Mouse (Mus musculus) gastrocnemius, postnatal 25 days (tissue): ENCODE results near the gene Pitpnm3. TPM values are rescaled to one million over a fixed set of nuclear protein-coding genes. Genes with fewer than 3 reads are reported as not detected.
A peak's percentile ranks its signal among the peaks of the same experiment; 100 is the strongest.

Source experiments
- DNase-seq: peaks from one replicate; pipeline ENCODE4 v3.0.0; 2022
- total RNA-seq, 2 experiments: library from RNA; stranded (reverse); gene quantifications; 1 replicate in 1 of 2; 2 replicates in 1 of 2; pipeline ENCODE4 v1.2.3; 2021

Pitpnm3 gene
- total RNA-seq, 2 experiments from 2014 or later: 1.8 to 2.6 TPM

GRCm38 (mm10) chr11:72136231-72136982 is 829 bp upstream of the Pitpnm3 start:
- DNase-seq: no peak

DNA sequence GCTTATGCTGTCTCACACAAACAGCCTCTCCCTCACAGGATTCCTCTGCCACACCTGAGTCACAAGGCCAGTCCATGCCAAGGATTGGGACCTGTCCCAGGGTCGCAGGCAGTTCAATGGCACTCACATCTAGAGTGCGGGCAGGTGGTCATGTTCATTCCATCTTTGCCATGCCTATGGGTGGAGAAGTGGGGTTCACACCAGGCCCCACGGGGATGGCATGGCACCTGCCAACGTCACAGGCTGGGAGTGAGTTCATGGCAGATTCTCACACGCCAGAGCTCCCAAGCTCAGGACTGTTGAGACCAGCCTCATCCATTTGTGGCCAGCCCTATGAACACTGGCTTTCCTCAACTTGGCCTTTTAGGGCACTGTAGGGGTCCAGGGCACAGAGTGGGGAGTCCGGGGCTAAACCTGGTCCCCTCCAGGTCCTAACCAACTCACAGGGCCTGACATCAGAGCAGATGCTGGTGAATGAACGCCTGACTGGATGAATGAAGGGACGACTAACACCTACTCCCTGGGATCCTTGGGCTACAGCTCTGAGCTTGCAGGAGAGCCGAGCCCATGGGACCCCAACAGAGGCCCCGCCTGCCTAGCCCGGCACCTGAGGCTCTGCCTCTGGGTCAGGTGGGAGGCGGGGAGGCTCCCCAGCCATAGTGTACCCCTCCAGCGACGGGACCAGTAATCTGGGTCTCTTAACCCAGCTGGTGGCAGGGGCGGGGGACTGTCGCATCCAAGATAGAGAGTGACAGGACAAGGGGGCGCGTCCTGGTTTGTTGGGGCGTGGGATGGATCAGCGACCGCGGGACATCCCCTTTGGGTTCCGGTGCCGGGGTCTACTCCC is 819 bp downstream of the Pitpnm3 start:
- DNase-seq: no peak

GRCm38 (mm10) chr11:72133075-72133474 is 2.5 kb downstream of the Pitpnm3 start:
- DNase-seq: no peak

- peak; percentile 59 for DNase-seq
Observed at GRCm38 (mm10) chr11:72132266-72132665, 3.3 kb downstream of the Pitpnm3 start.

DNA sequence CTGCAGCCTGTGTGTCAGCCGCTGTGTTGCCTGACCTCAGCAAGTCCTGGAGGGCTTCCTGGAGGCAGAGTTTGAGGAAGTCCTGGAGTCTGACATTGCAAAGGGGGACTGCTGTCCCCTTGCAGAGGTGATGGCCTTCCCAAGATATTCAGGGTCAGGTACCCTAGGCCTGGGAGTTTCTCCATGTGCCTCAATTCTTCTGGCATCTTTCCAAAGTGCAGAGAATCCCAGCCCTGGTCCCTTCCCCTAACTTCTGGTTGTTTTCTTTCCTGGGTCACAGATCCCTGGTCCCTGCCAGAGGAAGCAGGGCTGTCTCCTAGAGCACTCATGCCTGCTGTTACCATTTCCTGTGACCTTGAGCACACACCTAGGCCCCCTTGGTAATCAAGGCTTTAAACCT is 3.9 kb downstream of the Pitpnm3 start:
- no peak for DNase-seq

DNA sequence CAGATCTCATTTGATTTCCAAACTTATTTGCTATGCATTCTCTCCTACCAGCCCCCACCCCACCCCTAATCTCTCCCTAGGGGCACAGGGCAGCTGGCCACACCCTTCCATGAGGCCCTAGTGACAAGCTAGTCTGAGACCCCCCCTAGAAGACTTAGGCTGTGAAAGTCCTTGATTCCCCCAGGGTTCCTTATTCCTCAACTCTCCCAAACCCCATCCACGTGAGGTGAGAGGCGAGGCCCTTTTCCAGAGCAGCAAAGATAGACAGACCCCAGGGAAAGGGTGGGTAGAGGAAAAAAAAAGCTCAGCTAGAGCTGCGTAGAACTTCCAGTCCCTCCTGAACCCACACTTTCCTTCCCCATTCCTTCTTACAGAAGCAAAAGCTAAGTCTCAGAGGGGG is 4.7 kb downstream of the Pitpnm3 start:
- DNase-seq: no peak

DNA sequence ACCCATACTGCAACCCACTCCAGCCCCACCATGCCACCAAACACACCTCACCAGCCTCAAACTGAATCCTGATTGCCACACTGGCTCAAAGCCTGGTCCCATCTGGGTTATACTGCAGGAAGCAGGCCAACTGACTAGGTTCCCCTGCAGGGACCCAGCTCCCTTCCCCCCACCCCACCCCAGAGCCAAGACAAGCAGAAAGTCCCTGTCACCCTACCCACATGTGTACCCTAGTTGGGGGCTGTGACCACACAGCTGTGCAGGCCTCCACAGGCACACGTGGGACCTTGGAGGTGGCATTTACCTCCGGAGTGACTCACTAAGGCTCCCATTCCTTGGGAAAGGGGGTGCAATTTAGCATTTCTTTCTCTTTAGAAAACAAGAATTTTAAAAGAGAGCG is 5.1 kb downstream of the Pitpnm3 start:
- no peak for DNase-seq

GRCm38 (mm10) chr11:72130021-72130420 is 5.6 kb downstream of the Pitpnm3 start:
- DNase-seq: peak; percentile 71

GRCm38 (mm10) chr11:72129032-72129894 is 6.3 kb downstream of the Pitpnm3 start:
- DNase-seq: no peak

DNA sequence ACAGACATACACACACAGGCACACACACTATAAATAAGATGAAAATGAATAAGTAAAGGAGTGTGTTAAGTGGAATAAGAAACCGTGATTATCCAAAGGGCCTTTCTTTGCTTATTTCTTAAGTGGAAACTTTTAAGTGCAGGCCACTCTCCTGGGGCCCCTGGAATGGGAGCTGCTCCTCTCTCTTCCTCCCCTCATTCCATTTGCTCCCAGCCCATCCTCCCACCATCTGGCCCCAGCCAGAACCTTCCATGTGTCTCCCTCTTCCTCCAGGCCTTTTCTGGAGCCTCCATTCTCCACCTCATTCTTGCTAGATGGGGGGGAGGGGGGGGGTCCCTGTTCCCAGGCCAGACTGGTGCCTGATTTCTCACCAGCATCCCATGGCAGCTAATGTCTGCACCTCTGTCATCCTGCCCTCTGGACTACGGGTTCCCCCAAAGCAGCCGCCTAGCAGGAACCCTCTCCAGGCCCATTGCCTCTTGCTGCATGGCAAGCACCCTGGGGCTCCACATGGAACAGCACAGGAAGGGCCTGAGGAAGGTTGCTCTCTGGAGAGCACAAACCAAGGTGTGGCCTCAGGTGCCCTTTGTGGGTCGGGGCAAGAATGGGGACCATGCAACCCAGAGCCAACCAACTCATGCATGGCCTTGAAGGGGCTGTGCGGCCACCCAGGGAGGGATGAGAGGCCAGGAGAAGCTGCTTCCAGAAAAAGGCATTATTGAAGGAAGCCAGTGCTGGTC is 8.0 kb downstream of the Pitpnm3 start:
- DNase-seq: no peak

- no peak for DNase-seq
Observed at GRCm38 (mm10) chr11:72125781-72126180, 9.8 kb downstream of the Pitpnm3 start.

- no peak for DNase-seq
Observed at GRCm38 (mm10) chr11:72123531-72123930, 12.0 kb downstream of the Pitpnm3 start.

- no peak for DNase-seq
Observed at GRCm38 (mm10) chr11:72120354-72120753, 15.2 kb downstream of the Pitpnm3 start.

DNA sequence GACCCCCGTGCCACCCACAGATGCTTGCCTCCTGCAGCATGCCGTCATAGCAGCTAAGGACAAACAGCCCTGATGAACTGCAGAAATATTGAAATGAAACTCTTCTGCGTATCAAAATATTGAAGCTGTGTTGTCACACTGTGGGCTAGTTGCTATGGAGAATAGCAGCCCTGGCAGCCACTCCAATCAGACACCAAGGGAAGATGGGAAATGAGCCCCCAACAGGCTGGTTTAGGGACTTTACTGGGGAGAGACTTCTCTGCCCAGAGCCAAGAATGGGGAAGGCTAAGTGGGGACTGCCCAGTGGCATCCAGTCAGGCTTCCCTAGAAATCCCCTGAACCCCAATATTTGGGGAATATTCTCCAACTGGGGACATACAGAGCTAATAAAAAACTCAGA is 16.9 kb downstream of the Pitpnm3 start:
- DNase-seq: no peak

DNA sequence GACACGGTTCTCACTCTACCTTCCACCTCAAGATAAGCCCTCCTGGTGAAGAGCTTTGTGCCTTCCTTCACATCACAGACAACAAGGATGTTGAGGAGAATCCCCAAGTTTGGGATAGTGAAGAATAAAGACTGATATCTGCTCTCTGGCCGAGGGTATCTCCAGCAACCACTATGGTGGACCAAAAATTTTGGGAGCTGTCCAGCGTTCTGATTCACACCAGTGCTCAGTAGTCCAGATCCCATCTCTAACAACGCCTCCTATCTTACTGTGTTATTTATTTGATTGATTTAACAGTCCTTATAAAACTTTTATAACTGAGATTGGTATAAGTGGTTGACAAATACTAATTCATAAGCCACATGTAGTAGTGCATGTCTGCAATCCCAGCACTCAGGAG is 22.3 kb downstream of the Pitpnm3 start:
- DNase-seq: no peak

DNA sequence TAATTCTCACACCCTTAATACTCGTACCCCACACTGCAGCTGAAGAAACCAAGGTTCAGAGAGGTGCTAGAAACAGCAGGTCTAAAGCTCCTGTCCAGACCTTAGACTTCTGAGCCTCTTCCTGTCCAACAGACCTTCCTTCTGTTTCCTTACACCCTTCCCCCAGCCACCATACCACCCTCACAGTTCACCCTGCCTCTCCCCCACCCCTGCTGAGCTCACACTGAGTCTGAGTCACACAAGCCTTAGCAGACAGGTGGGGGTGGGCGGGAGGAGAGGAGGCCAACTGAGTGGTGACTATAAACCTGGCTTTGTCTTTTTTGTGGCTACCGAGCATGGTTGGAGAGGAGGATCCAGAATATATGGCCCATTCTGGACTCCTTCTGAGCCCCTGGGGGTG is 24.9 kb downstream of the Pitpnm3 start:
- DNase-seq: no peak

GRCm38 (mm10) chr11:72104223-72104622 is 31.4 kb downstream of the Pitpnm3 start:
- DNase-seq: no peak

DNA sequence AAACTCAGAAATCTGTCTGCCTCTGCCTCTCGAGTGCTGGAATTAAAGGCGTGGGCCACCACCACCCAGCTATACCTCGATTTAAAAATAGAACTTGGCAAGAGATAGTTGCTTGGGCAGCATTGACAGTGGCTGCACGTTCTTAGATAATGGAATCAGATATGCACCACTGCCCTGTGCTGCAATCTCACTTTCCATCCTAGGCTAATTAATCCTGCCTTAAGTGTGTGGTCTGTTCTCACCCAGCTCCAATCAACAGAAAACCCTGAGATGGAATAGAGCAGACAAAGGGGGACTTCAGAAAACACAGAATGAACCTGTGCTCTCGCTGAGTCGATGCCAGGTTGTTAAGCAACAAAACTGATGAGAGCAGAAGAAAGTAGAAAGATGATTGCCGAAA is 32.0 kb downstream of the Pitpnm3 start:
- DNase-seq: no peak

- no peak for DNase-seq
Observed at GRCm38 (mm10) chr11:72100996-72101395, 34.6 kb downstream of the Pitpnm3 start.

DNA sequence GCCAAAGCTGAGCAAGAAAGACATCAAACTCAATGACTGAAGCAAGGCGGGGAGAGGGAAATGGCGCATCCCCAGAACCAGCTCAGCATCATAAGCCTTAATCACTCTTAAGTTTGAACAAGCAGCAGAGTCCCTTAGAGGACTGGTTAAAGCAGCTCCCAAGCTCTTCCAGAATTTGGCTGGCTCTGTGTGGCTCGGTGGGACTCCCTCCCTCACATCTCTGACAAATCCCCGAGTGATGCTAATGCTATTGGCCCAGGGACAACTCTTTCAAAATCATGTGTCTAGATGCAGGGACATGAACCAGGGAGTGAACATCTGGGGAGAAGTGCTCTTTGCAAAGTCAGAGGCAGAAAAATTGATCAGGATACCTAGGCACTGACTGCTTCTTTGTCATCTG is 36.4 kb downstream of the Pitpnm3 start:
- peak; percentile 47 for DNase-seq

DNA sequence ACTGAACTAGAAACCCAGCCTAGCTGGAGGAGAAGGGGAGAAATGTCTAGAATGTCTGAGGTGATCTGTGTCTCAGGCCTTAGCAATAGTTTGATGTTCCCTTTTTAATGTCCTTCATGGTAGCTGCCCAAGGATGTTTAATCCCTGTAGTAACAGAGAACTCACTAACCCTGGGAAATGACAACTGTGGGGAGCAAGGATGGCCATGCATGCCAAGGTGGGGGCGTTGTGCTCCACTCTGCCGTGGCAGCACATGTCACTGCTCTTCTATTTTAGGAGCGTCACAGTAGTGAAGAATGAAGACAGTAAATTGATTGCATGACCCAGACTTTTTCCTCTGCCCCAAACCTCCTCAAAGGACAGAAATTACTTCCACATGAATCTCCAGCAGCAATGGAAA is 37.6 kb downstream of the Pitpnm3 start:
- no peak for DNase-seq

DNA sequence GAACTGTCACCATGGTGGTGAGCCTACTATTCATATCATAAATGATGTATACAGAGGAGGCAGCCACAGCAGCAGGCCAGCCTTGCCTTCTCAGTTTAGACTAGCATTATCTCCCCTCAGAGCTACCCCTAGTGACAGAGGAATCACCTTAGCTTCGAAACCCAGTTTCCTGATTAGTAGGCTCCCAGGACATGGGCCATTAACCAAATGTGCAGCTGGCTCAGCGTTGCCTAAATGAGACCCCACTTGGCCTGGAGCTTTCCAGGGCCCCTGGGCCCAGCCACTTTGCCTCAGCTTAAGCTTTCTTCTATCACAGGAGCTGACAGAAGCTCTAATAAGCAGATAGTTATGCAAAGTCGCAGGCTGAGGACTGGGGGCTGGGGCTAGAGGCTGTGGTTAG is 39.6 kb downstream of the Pitpnm3 start:
- no peak for DNase-seq
